Mouse (Mus musculus) midbrain, embryonic 16.5 days (tissue): ENCODE data around the gene N4bp1. TPM values are rescaled to one million over a fixed set of nuclear protein-coding genes. Genes with fewer than 3 reads are reported as not detected.

ENCODE experiments used
- ATAC-seq: fragments of 200-750 bp; cut with Nextera tagmentation; 2 replicates; pipeline ENCODE4 v1.8.0; 2017; ENCODE audit warnings: moderate TSS enrichment
- H3K27ac ChIP-seq: fragments of 300-500 bp; sonication (generic); 2 replicates; pipeline ENCODE4 v1.5.1; 2014; ENCODE audit warnings: mild to moderate bottlenecking, low read length, mixed read lengths
- H3K27me3 ChIP-seq: fragments of 300-500 bp; sonication (generic); 2 replicates; pipeline ENCODE4 v1.6.1; 2014; ENCODE audit warnings: low read depth, low read length, mixed read lengths; ENCODE audit not compliant: control insufficient read depth, insufficient read depth
- H3K36me3 ChIP-seq: fragments of 300-500 bp; sonication (generic); 2 replicates; pipeline ENCODE4 v1.6.1; 2014; ENCODE audit warnings: mild to moderate bottlenecking, low read length, moderate library complexity, mixed read lengths; ENCODE audit not compliant: control insufficient read depth, insufficient read depth
- H3K4me1 ChIP-seq: fragments of 300-500 bp; sonication (generic); 2 replicates; pipeline ENCODE4 v1.6.1; 2014; ENCODE audit warnings: mild to moderate bottlenecking, low read length, mixed read lengths; ENCODE audit not compliant: control insufficient read depth, insufficient read depth
- H3K4me2 ChIP-seq: fragments of 300-500 bp; sonication (generic); 2 replicates; pipeline ENCODE4 v1.6.1; 2014; ENCODE audit warnings: mild to moderate bottlenecking, low read length, mixed read lengths
- H3K4me3 ChIP-seq: fragments of 300-500 bp; sonication (generic); 2 replicates; pipeline ENCODE4 v1.5.1; 2014; ENCODE audit warnings: low read depth, mild to moderate bottlenecking, low read length, moderate library complexity, mixed read lengths
- H3K9ac ChIP-seq: fragments of 300-500 bp; sonication (generic); 2 replicates; pipeline ENCODE4 v1.6.1; 2014; ENCODE audit warnings: low read depth, low read length, mixed read lengths
- H3K9me3 ChIP-seq: fragments of 300-500 bp; sonication (generic); replicated peaks from 2 replicates; pipeline ENCODE4 v1.6.1; 2014; ENCODE audit warnings: mild to moderate bottlenecking, low read length, mixed read lengths; ENCODE audit not compliant: control insufficient read depth, poor library complexity, severe bottlenecking
- WGBS: fragments of 180-500 bp; shearing (Covaris S2); extraction: QIAGEN DNeasy Blood & Tissue Kit; methylation state at CpG from one replicate; pipeline ENCODE4 v1.1.7; 2014; 5-methylcytosine and 5-hydroxymethylcytosine counted together
- polyA plus RNA-seq: library from polyadenylated mRNA; unstranded; fragments of >200 nt; fragmentation: Nextera tagmentation; extraction: Ambion mirVana; gene quantifications from 2 replicates; pipeline ENCODE4 v1.2.1, GENCODE M21; 2015

N4bp1 gene
- polyA plus RNA-seq, 1 experiment from 2014 or later = 9.2 TPM

- Histone ChIP-seq H3K9me3 (no peaks in the 10 kb centered on the region), H3K27me3 (no peaks in the 10 kb centered on the region), H3K4me1 (no peaks in the 10 kb centered on the region), H3K36me3 (no peaks in the 10 kb centered on the region), H3K4me3 (no peak overlapping the region), H3K9ac (no peak overlapping the region), H3K4me2 (no peak overlapping the region), H3K27ac (no peak overlapping the region)
- WGBS = 76% methylated on average over 5 of the region's 5 CpGs
- ATAC-seq = no peak
These were observed 76.8 kb downstream of the N4bp1 start for GRCm38 (mm10) chr8:86808239-86808638.

GRCm38 (mm10) chr8:86801988-86802387 is 83.1 kb downstream of the N4bp1 start:
- no peak overlapping the region for H3K4me2 ChIP-seq
- no peaks in the 10 kb centered on the region for H3K27me3 ChIP-seq
- H3K9me3 ChIP-seq = no peaks in the 10 kb centered on the region
- 76% methylated on average over 6 of the region's 6 CpGs for WGBS
- H3K9ac ChIP-seq = no peak overlapping the region
- H3K36me3 ChIP-seq = no peaks in the 10 kb centered on the region
- ATAC-seq = no peak
- no peak overlapping the region for H3K27ac ChIP-seq
- no peaks in the 10 kb centered on the region for H3K4me1 ChIP-seq
- H3K4me3 ChIP-seq = no peak overlapping the region

GRCm38 (mm10) chr8:86800966-86801365 is 84.1 kb downstream of the N4bp1 start:
- ATAC-seq = no peak
- H3K36me3 ChIP-seq = no peaks in the 10 kb centered on the region
- no peaks in the 10 kb centered on the region for H3K9me3 ChIP-seq
- H3K4me2 ChIP-seq = no peak overlapping the region
- no peaks in the 10 kb centered on the region for H3K27me3 ChIP-seq
- WGBS = 69% methylated on average over 4 of the region's 4 CpGs
- H3K27ac ChIP-seq = no peak overlapping the region
- H3K4me1 ChIP-seq = no peaks in the 10 kb centered on the region
- H3K4me3 ChIP-seq = no peak overlapping the region
- no peak overlapping the region for H3K9ac ChIP-seq

GRCm38 (mm10) chr8:86798141-86798540 is 86.9 kb downstream of the N4bp1 start:
- Histone ChIP-seq H3K27ac (no peak overlapping the region), H3K9me3 (no peaks in the 10 kb centered on the region), H3K9ac (no peak overlapping the region), H3K4me3 (no peak overlapping the region), H3K4me1 (no peaks in the 10 kb centered on the region), H3K36me3 (no peaks in the 10 kb centered on the region), H3K27me3 (no peaks in the 10 kb centered on the region), H3K4me2 (no peak overlapping the region)
- WGBS = 91% methylated on average over 6 of the region's 6 CpGs
- ATAC-seq = no peak

GRCm38 (mm10) chr8:86797705-86798104 is 87.4 kb downstream of the N4bp1 start:
- ATAC-seq = no peak
- Histone ChIP-seq H3K4me1 (no peaks in the 10 kb centered on the region), H3K9ac (no peak overlapping the region), H3K27me3 (no peaks in the 10 kb centered on the region), H3K9me3 (no peaks in the 10 kb centered on the region), H3K4me2 (no peak overlapping the region), H3K4me3 (no peak overlapping the region), H3K27ac (no peak overlapping the region), H3K36me3 (no peaks in the 10 kb centered on the region)
- 84% methylated on average over 2 of the region's 2 CpGs for WGBS

DNA sequence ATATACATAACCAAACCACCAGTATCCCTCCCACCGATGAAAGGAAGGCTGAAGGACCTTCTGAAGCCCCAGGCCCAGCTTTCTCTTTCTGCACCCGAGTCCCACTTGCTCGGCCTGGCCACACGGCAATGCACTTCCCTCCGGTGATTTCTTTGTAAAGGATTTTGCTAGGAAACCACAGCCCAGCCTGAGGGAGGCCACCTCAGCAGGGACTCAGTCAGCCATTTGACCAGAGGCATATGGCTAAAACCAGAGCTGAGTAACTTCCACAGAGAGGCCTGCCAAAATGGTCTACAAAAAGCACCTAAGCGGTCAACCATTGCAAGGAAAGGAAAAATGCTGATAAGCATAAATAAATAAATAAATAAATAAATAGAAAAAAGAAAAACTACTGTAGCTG is 90.3 kb downstream of the N4bp1 start:
- H3K9ac ChIP-seq = no peak overlapping the region
- WGBS = 36% methylated on average over 6 of the region's 6 CpGs
- no peaks in the 10 kb centered on the region for H3K36me3 ChIP-seq
- H3K9me3 ChIP-seq = no peaks in the 10 kb centered on the region
- no peak overlapping the region for H3K27ac ChIP-seq
- H3K27me3 ChIP-seq = no peaks in the 10 kb centered on the region
- no peaks in the 10 kb centered on the region for H3K4me1 ChIP-seq
- no peak for ATAC-seq
- H3K4me2 ChIP-seq = no peak overlapping the region
- no peak overlapping the region for H3K4me3 ChIP-seq

DNA sequence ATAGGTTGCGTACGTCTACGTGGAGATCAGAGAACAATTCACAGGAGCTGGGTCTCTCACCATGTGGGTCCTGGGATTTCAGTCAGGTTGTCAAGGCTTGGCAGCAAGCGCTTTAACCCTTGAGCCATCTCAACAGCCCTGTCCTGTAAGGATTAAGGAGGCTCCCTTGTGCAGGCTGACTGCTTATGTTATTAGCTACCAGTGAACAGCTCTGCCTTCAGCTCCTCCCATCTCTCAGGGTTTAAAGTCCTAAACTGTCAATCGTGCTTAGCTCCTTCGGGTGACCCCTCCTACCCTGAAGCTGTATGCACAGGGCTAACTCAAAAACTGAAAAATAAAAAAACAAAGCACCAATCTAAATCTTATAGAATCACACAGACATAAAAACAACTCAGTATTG is 93.5 kb downstream of the N4bp1 start:
- no peaks in the 10 kb centered on the region for H3K27me3 ChIP-seq
- no peak for ATAC-seq
- no peak overlapping the region for H3K27ac ChIP-seq
- H3K36me3 ChIP-seq = no peaks in the 10 kb centered on the region
- H3K9ac ChIP-seq = no peak overlapping the region
- H3K4me2 ChIP-seq = no peak overlapping the region
- H3K4me3 ChIP-seq = no peak overlapping the region
- H3K9me3 ChIP-seq = no peaks in the 10 kb centered on the region
- WGBS = 53% methylated on average over 6 of the region's 6 CpGs
- no peaks in the 10 kb centered on the region for H3K4me1 ChIP-seq

DNA sequence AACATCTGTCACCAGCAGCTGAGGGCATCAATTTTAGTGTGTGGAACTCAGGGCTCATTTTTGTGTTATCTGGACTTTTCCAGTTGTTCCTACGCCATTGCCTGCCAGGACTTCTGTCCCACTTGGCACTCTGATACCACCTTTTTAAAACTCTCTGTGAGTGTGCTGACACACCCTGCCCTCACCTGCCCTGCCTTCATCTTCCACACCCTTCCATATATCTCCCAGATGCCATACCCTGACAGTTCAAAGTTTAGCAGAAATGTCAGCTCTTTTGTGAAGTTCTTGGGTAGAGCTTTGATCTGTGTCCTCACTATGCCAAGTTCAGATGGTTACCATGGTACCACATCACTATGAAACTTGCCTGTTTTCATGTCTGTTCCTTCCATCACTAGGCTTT is 95.5 kb downstream of the N4bp1 start:
- no peaks in the 10 kb centered on the region for H3K27me3 ChIP-seq
- 82% methylated on average over 1 of the region's 1 CpGs for WGBS
- ATAC-seq = no peak
- H3K9me3 ChIP-seq = no peaks in the 10 kb centered on the region
- H3K36me3 ChIP-seq = no peaks in the 10 kb centered on the region
- H3K4me1 ChIP-seq = no peaks in the 10 kb centered on the region
- no peak overlapping the region for H3K9ac ChIP-seq
- no peak overlapping the region for H3K4me3 ChIP-seq
- no peak overlapping the region for H3K4me2 ChIP-seq
- no peak overlapping the region for H3K27ac ChIP-seq

GRCm38 (mm10) chr8:86787891-86788420 is 97.1 kb downstream of the N4bp1 start:
- WGBS = 88% methylated on average over 12 of the region's 12 CpGs
- H3K4me2 ChIP-seq = no peak overlapping the region
- no peaks in the 10 kb centered on the region for H3K4me1 ChIP-seq
- H3K9me3 ChIP-seq = no peaks in the 10 kb centered on the region
- H3K27me3 ChIP-seq = no peaks in the 10 kb centered on the region
- H3K4me3 ChIP-seq = no peak overlapping the region
- no peak overlapping the region for H3K9ac ChIP-seq
- no peaks in the 10 kb centered on the region for H3K36me3 ChIP-seq
- ATAC-seq = no peak
- no peak overlapping the region for H3K27ac ChIP-seq
